ENCODE assay signal across 9 mouse cellular contexts in the genomic region with DNA sequence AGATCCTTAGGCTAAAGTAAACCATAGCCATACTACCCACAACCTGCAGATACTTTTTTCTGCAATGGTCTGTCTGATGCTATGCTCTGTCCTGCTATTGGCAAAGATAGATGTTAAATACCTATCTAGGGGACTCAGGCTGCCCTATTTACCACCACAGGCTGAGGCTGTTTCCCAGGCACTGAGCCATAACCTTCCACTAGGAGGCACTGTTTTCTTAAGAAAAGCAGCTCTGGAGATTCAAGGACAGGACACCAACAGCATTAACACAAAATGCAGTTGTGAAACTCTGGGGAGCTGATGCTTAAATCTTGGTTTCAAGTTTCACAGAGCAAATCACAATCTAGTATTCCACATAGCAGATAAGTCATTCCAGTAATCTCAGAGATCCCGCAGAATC.
A peak's percentile ranks its signal among the peaks of the same experiment; 100 is the strongest.
DNase-seq lines count a peak whose midpoint lies in the region; ATAC-seq lines count a peak whose summit lies in the region.
"Had no signal": no experiment of that assay in that cellular context is flagged by ENCODE, and none has a peak within 500 bp of the region (broad histone marks: within the 10 kb centered on the region; RNA-seq: fewer than 3 reads in every experiment).

No protein-coding gene starts in this region.

- ATAC-seq in forebrain, embryonic 14.5 days = no peak
- ATAC-seq in forebrain, embryonic 16.5 days = no peak
- ATAC-seq in midbrain, embryonic 16.5 days = no peak

- H3K36me3 ChIP-seq in forebrain, embryonic 14.5 days (ENCODE audit: control insufficient read depth, insufficient read depth, low read length) = no peaks in the 10 kb centered on the region
- H3K36me3 ChIP-seq in forebrain, embryonic 16.5 days (ENCODE audit: control insufficient read depth, insufficient read depth) = no peaks in the 10 kb centered on the region
- peaks cover 36% of the 10 kb centered on the region for H3K36me3 ChIP-seq in midbrain, embryonic 10.5 days
- H3K36me3 ChIP-seq in midbrain, embryonic 16.5 days (ENCODE audit: control insufficient read depth, insufficient read depth, low read length) = 0 out of 2 replicates have a peak, but pooled peaks cover 4% of the 10 kb centered on the region

- H3K4me3 ChIP-seq in forebrain, embryonic 14.5 days (ENCODE audit: low read depth, low read length) = no peak overlapping the region
- H3K4me3 ChIP-seq in forebrain, embryonic 16.5 days (replicated peaks; ENCODE audit: low read length) = no peak overlapping the region
- H3K4me3 ChIP-seq in midbrain, embryonic 10.5 days = no peak overlapping the region
- no peak overlapping the region for H3K4me3 ChIP-seq in midbrain, embryonic 16.5 days (ENCODE audit: low read depth, low read length)
- H3K4me3 ChIP-seq: myocyte had no signal

- no peaks in the 10 kb centered on the region for H3K9me3 ChIP-seq in forebrain, embryonic 14.5 days (replicated peaks; ENCODE audit: control insufficient read depth, low read length)
- H3K9me3 ChIP-seq in forebrain, embryonic 16.5 days (ENCODE audit: control insufficient read depth, low read length) = no peaks in the 10 kb centered on the region
- no peaks in the 10 kb centered on the region for H3K9me3 ChIP-seq in midbrain, embryonic 10.5 days (replicated peaks)
- no peaks in the 10 kb centered on the region for H3K9me3 ChIP-seq in midbrain, embryonic 16.5 days (replicated peaks; ENCODE audit: control insufficient read depth, low read length, poor library complexity, severe bottlenecking)

- no peaks in the 10 kb centered on the region for H3K27me3 ChIP-seq in forebrain, embryonic 14.5 days (replicated peaks; ENCODE audit: control insufficient read depth, insufficient read depth, low read length)
- H3K27me3 ChIP-seq in forebrain, embryonic 16.5 days (replicated peaks; ENCODE audit: control insufficient read depth, insufficient read depth, low read length) = no peaks in the 10 kb centered on the region
- H3K27me3 ChIP-seq in midbrain, embryonic 10.5 days (ENCODE audit: low read depth, poor library complexity, severe bottlenecking) = no peaks in the 10 kb centered on the region
- no peaks in the 10 kb centered on the region for H3K27me3 ChIP-seq in midbrain, embryonic 16.5 days (ENCODE audit: control insufficient read depth, insufficient read depth, low read depth, low read length)

- WGBS in forebrain, embryonic 14.5 days = 86% methylated on average over 1 of the region's 1 CpGs
- 89% methylated on average over 1 of the region's 1 CpGs for WGBS in forebrain, embryonic 16.5 days
- 80% methylated on average over 1 of the region's 1 CpGs for WGBS in midbrain, embryonic 10.5 days
- WGBS in midbrain, embryonic 16.5 days = 79% methylated on average over 1 of the region's 1 CpGs

- no peak overlapping the region for H3K9ac ChIP-seq in forebrain, embryonic 14.5 days (ENCODE audit: low read length)
- no peak overlapping the region for H3K9ac ChIP-seq in forebrain, embryonic 16.5 days (replicated peaks; ENCODE audit: low read depth, low read length)
- H3K9ac ChIP-seq in midbrain, embryonic 16.5 days (ENCODE audit: low read depth, low read length) = no peak overlapping the region

- no peaks in the 10 kb centered on the region for H3K4me1 ChIP-seq in forebrain, embryonic 14.5 days (ENCODE audit: control insufficient read depth, insufficient read depth, low read length)
- no peaks in the 10 kb centered on the region for H3K4me1 ChIP-seq in forebrain, embryonic 16.5 days (replicated peaks; ENCODE audit: control insufficient read depth, insufficient read depth, low read length)
- H3K4me1 ChIP-seq in midbrain, embryonic 10.5 days = no peaks in the 10 kb centered on the region
- peaks cover 4% of the 10 kb centered on the region; the same call in 1 of the 2 replicates for H3K4me1 ChIP-seq in midbrain, embryonic 16.5 days (ENCODE audit: control insufficient read depth, insufficient read depth, low read length)

- intact Hi-C loops in left cerebral cortex, postnatal 36 days (cut with DNase I) = no loop called here

- H3K4me2 ChIP-seq in forebrain, embryonic 14.5 days (ENCODE audit: low read length) = no peak overlapping the region
- no peak overlapping the region for H3K4me2 ChIP-seq in forebrain, embryonic 16.5 days (ENCODE audit: low read length)
- no peak overlapping the region for H3K4me2 ChIP-seq in midbrain, embryonic 16.5 days (ENCODE audit: low read length)

- peak; percentile 60 for DNase-seq in forebrain, embryonic 14.5 days (ENCODE audit: low spot score)
- DNase-seq in midbrain, embryonic 10.5 days (ENCODE audit: low spot score) = peak; percentile 34
- peak; percentile 57 for DNase-seq in adipocyte (ENCODE audit: low spot score)
- DNase-seq in embryo, embryonic 9.5 days (ENCODE audit: extremely low spot score) = peak; percentile 53
- peak; percentile 17 to 45 for DNase-seq in left cerebral cortex, postnatal 36 days (ENCODE audit: low spot score in 2 of 2)
- peak; percentile 33 for DNase-seq in thymus, postnatal 0 days (ENCODE audit: low spot score)

- H3K27ac ChIP-seq in forebrain, embryonic 14.5 days (ENCODE audit: low read depth, low read length) = no peak overlapping the region
- H3K27ac ChIP-seq in forebrain, embryonic 16.5 days (ENCODE audit: low read length) = no peak overlapping the region
- H3K27ac ChIP-seq in midbrain, embryonic 10.5 days (replicated peaks) = no peak overlapping the region
- no peak overlapping the region for H3K27ac ChIP-seq in midbrain, embryonic 16.5 days (ENCODE audit: low read length)
